Mouse (Mus musculus): ENCODE measurements around the gene Gpr75. TPM values are rescaled to one million over a fixed set of nuclear protein-coding genes. Genes with fewer than 3 reads are reported as not detected.

Gpr75 gene
- not detected in 2 replicates for total RNA-seq (2014; fragmentation: Nextera tagmentation)
- 0.06 TPM in 1 of 2 replicates, not detected in the other for total RNA-seq (2017)
- not detected in 2 replicates for polyA plus RNA-seq (2012)

DNA sequence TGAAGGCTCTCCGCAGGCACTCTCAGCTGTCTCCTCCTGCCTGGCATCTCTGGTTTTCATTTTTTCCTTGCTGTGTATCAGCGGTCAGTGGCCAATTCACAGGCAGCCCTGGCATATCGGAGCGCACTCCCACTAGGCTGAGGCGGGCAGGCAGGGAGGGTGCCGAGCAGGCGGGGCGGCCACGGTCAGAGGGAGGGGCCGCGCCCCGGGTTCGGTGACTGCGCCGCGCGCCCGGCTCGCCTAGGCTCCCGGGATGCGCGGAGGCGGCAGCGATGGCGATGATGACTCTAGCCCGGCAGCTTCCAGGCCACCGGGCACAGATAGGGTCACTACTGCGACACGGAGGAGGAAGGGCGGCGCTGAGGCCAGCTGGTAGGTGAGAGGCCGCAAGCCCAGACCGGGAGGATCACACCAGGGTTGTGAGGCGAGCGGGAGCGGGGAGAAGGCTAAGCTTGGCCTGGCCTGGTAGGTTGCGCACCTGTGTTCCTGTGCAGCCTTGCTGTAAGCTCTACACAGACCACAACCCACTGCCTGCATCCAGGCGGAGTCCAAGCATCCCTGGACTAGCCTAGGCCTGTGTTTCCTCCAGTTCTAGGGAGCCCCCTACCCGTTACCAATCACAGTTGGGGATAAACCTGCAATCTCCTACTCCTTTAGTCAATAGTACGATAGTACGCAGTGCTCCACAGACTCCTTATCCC is at the start of gene Gpr75, which contains the start of gene Asb3:
Gpr75 (plus strand) TSS at position 188 of the 701 bp plus-strand sequence.
Asb3 (plus strand) TSS at position 246 of the 701 bp plus-strand sequence.
- Histone ChIP-seq H3K9me3 (replicated peaks) (no peaks in the 10 kb centered on the region), H3K4me1 (ENCODE audit: insufficient read depth, low read depth, low read length) (peaks cover 5% of the 10 kb centered on the region; the same call in 1 of the 2 replicates), H3K36me3 (replicated peaks) (peaks cover 5% of the 10 kb centered on the region), H3K4me3 (ENCODE audit: low read depth, low read length) (no peak within 1 kb of the TSS), H3K27me3 (ENCODE audit: insufficient read depth, low read length) (peaks cover 5% of the 10 kb centered on the region; the same call in 1 of the 2 replicates)
- ATAC-seq (ENCODE audit: extremely low read depth, insufficient number of reproducible peaks, low FRiP score, poor library complexity, severe bottlenecking) (no peak), DNase-seq (ENCODE audit: low spot score) (no peak)
- TF ChIP-seq GATA1 (IDR thresholded peaks at IDR 0.05; ENCODE audit: borderline replicate concordance, low read length) (no peak), GATA2 (IDR thresholded peaks at IDR 0.05; ENCODE audit: borderline replicate concordance, low read depth, low read length) (no peak)

DNA sequence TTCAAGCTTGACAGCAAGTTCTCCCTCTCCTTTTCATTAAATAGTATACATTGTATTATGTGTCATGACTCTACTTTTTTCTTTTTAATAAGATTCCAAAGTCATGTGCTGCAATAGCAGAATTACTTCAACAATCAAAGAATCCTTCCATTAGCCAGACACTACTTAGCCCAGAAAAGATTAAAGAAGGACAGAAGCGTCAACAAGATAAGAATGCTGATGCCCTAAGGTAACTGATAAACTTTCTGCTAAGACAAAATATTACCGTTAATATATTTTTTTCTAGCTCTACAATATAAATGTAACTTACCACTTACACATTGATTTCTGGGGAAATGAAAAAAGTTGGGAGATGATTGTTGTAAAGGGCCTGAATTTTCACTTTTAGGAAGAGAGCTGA is 46.4 kb upstream of the Gpr75 start:
- TF ChIP-seq GATA1 (IDR thresholded peaks at IDR 0.05; ENCODE audit: borderline replicate concordance, low read length) = no peak
- no peak for TF ChIP-seq POLR2AphosphoS5 (IDR thresholded peaks at IDR 0.05; ENCODE audit: insufficient replicate concordance, low read depth, low read length)
- TF ChIP-seq GATA2 (IDR thresholded peaks at IDR 0.05; ENCODE audit: borderline replicate concordance, low read depth, low read length) = no peak
- TF ChIP-seq TAL1 (conservative IDR thresholded peaks at IDR 0.05; ENCODE audit: low read depth, low read length) = no peak
- Histone ChIP-seq H3K4me3 (ENCODE audit: low read depth, low read length) (no peak overlapping the region), H3K4me1 (ENCODE audit: insufficient read depth, low read depth, low read length) (no peaks in the 10 kb centered on the region), H3K36me3 (replicated peaks) (peaks cover 55% of the 10 kb centered on the region), H3K27me3 (ENCODE audit: insufficient read depth, low read length) (no peaks in the 10 kb centered on the region), H3K9me3 (replicated peaks) (no peaks in the 10 kb centered on the region)
- ATAC-seq (ENCODE audit: extremely low read depth, insufficient number of reproducible peaks, low FRiP score, poor library complexity, severe bottlenecking) (no peak), DNase-seq (ENCODE audit: low spot score) (no peak)

DNA sequence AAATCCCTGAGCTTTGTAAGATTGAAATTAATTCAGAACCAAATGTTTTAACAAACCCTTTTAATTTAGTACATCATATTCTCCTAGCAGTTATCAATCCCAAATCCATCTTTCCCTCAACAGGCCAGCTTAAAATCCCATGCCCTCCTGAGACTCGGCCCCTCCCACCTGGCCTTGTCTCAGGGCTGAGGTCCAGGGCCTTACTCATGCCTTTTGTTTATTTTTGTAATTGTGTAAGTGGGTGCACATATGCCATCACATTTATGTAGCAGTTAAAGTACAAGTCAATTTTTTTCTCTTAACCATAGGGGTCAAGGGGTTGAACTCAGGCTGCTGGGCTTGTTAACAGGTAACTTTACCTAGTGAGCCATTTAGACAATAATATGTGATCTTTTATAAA is 40.8 kb upstream of the Gpr75 start:
- Histone ChIP-seq H3K27me3 (ENCODE audit: insufficient read depth, low read length) (no peaks in the 10 kb centered on the region), H3K4me1 (ENCODE audit: insufficient read depth, low read depth, low read length) (no peaks in the 10 kb centered on the region), H3K9me3 (replicated peaks) (no peaks in the 10 kb centered on the region), H3K4me3 (ENCODE audit: low read depth, low read length) (no peak overlapping the region), H3K36me3 (replicated peaks) (peaks cover 55% of the 10 kb centered on the region)
- TF ChIP-seq GATA2 (IDR thresholded peaks at IDR 0.05; ENCODE audit: borderline replicate concordance, low read depth, low read length) = no peak
- no peak for TF ChIP-seq CTCF (IDR thresholded peaks at IDR 0.05; ENCODE audit: low read depth, low read length)
- TF ChIP-seq TAL1 (conservative IDR thresholded peaks at IDR 0.05; ENCODE audit: low read depth, low read length) = no peak
- no peak for TF ChIP-seq POLR2AphosphoS5 (IDR thresholded peaks at IDR 0.05; ENCODE audit: insufficient replicate concordance, low read depth, low read length)
- no peak for ATAC-seq (ENCODE audit: extremely low read depth, insufficient number of reproducible peaks, low FRiP score, poor library complexity, severe bottlenecking)
- DNase-seq (ENCODE audit: low spot score) = no peak

DNA sequence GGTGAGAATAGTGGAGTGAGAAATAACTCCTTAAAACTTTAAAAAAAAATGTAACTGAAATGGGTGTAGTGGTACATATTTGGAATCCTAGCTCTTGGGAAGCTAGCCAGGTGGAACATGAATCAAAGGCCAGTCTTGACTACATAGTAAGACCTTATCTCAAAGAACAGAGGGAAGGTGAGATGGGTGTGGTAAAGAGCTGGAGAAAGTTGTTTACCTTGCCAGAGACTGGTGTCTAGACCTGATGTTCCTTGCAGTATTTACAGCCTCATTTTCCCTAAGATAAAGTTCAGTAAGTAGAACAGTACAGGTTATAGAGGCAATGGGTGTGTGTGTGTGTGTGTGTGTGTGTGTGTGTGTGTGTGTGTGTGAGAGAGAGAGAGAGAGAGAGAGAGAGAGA is 12.7 kb upstream of the Gpr75 start:
- no peak overlapping the region for H3K4me3 ChIP-seq (ENCODE audit: low read depth, low read length)
- no peaks in the 10 kb centered on the region for H3K27me3 ChIP-seq (ENCODE audit: insufficient read depth, low read length)
- TF ChIP-seq TAL1 (conservative IDR thresholded peaks at IDR 0.05; ENCODE audit: low read depth, low read length) = no peak
- TF ChIP-seq CTCF (IDR thresholded peaks at IDR 0.05; ENCODE audit: low read depth, low read length) = no peak
- TF ChIP-seq GATA2 (IDR thresholded peaks at IDR 0.05; ENCODE audit: borderline replicate concordance, low read depth, low read length) = no peak
- no peak for TF ChIP-seq GATA1 (IDR thresholded peaks at IDR 0.05; ENCODE audit: borderline replicate concordance, low read length)
- no peak for TF ChIP-seq POLR2AphosphoS5 (IDR thresholded peaks at IDR 0.05; ENCODE audit: insufficient replicate concordance, low read depth, low read length)
- no peaks in the 10 kb centered on the region for H3K9me3 ChIP-seq (replicated peaks)
- DNase-seq (ENCODE audit: low spot score) (no peak), ATAC-seq (ENCODE audit: extremely low read depth, insufficient number of reproducible peaks, low FRiP score, poor library complexity, severe bottlenecking) (no peak)
- no peaks in the 10 kb centered on the region; the same call in 1 of the 2 replicates for H3K4me1 ChIP-seq (ENCODE audit: insufficient read depth, low read depth, low read length)
- H3K36me3 ChIP-seq (replicated peaks) = peaks cover 41% of the 10 kb centered on the region

DNA sequence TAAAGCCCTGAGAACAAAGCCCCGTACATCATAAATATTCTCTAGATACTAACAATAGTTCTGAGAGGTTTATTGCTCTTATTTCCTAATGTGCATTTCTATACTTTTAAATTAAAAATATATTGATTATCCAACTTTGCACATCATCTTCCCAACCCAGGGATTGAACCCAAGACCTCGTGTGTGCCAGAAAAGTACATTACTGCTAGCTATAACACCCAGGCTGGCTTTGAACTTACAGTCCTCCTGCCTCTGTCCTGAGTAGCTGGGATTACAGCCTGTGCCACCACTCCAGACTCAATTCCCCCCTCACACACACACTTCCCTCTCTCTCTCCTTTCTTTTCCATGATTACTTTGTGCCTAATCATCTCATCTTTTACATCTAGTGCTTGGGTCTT is 3.0 kb downstream of the Gpr75 start:
- ATAC-seq (ENCODE audit: extremely low read depth, insufficient number of reproducible peaks, low FRiP score, poor library complexity, severe bottlenecking) (no peak), DNase-seq (ENCODE audit: low spot score) (no peak)
- Histone ChIP-seq H3K4me1 (ENCODE audit: insufficient read depth, low read depth, low read length) (peaks cover 5% of the 10 kb centered on the region; the same call in 1 of the 2 replicates), H3K9me3 (replicated peaks) (no peaks in the 10 kb centered on the region), H3K27me3 (ENCODE audit: insufficient read depth, low read length) (peaks cover 21% of the 10 kb centered on the region), H3K4me3 (ENCODE audit: low read depth, low read length) (no peak overlapping the region), H3K36me3 (replicated peaks) (peaks cover 2% of the 10 kb centered on the region)
- TF ChIP-seq CTCF (IDR thresholded peaks at IDR 0.05; ENCODE audit: low read depth, low read length) = no peak
- TF ChIP-seq GATA1 (IDR thresholded peaks at IDR 0.05; ENCODE audit: borderline replicate concordance, low read length) = no peak
- TF ChIP-seq GATA2 (IDR thresholded peaks at IDR 0.05; ENCODE audit: borderline replicate concordance, low read depth, low read length) = no peak
- TF ChIP-seq TAL1 (conservative IDR thresholded peaks at IDR 0.05; ENCODE audit: low read depth, low read length) = no peak
- no peak for TF ChIP-seq POLR2AphosphoS5 (IDR thresholded peaks at IDR 0.05; ENCODE audit: insufficient replicate concordance, low read depth, low read length)

DNA sequence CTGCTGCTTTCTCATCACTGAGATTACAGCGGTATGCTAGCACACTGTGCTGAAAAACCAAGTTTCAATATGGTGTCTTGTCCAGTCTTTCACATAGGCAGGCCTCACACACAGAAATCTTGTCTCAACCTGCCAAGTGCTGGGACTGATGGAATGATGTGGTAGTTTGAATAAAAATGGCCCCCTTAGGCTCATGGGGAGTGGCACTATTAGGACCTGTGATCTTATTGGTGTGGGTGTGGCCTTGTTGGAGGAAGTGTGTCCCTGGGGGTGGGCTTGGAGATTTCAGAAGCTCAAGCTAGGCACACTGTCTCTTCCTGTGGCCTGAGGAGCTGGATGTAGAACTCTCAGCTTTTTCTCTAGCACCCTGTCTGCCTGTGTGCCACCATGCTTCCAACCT is 11.0 kb downstream of the Gpr75 start:
- Histone ChIP-seq H3K4me1 (ENCODE audit: insufficient read depth, low read depth, low read length) (no peaks in the 10 kb centered on the region), H3K27me3 (ENCODE audit: insufficient read depth, low read length) (peaks cover 12% of the 10 kb centered on the region), H3K9me3 (replicated peaks) (no peaks in the 10 kb centered on the region), H3K36me3 (replicated peaks) (no peaks in the 10 kb centered on the region), H3K4me3 (ENCODE audit: low read depth, low read length) (no peak overlapping the region)
- ATAC-seq (ENCODE audit: extremely low read depth, insufficient number of reproducible peaks, low FRiP score, poor library complexity, severe bottlenecking) (no peak), DNase-seq (ENCODE audit: low spot score) (no peak)
- TF ChIP-seq GATA2 (IDR thresholded peaks at IDR 0.05; ENCODE audit: borderline replicate concordance, low read depth, low read length) (no peak), CTCF (IDR thresholded peaks at IDR 0.05; ENCODE audit: low read depth, low read length) (no peak), POLR2AphosphoS5 (IDR thresholded peaks at IDR 0.05; ENCODE audit: insufficient replicate concordance, low read depth, low read length) (no peak), TAL1 (conservative IDR thresholded peaks at IDR 0.05; ENCODE audit: low read depth, low read length) (no peak), GATA1 (IDR thresholded peaks at IDR 0.05; ENCODE audit: borderline replicate concordance, low read length) (no peak)
